ENCODE assay signal across 15 mouse cellular contexts in the genomic region with DNA sequence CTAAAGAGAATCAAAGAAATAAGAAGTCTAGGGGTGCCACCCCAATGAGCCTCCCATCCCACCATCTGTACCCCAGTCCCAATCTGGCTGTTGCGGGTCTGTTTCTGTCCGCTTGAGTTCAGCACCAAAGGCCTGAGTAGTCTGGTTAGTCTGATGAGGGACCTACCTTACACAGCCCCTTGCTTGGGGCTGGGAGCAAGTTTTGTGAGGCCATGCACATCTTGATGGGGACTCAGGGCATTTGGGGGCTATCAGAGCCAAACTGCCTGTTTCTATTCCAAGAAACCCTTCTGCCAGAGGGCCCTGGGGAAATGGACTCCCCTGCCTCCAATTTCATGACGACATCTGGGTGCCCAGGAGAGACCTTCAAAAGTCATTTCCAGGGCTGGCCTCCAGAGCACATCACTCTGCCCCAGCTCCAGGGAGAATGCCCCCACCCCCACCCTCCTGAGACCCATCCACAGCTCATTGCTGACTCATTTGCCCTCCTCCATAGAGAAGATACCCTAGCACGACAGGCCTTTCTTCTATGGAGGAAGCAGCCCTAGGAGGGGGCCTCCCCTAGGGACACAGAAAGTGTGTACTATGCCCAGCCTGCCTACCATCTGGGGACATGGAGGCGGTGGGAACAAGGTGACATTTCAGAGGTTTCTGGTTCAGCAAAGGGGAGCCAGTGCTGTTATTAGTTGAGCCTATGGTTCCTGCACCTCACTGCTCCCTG.
"Had no signal": no experiment of that assay in that cellular context is flagged by ENCODE, and none has a peak within 500 bp of the region (broad histone marks: within the 10 kb centered on the region; RNA-seq: fewer than 3 reads in every experiment).

No protein-coding gene starts in this region.

- H3K9ac ChIP-seq: kidney, embryonic 15.5 days; limb, embryonic 12.5 days; limb, embryonic 15.5 days; liver, embryonic 14.5 days; liver, postnatal 0 days; lung, embryonic 14.5 days; midbrain, embryonic 12.5 days; midbrain, embryonic 15.5 days; neural tube, embryonic 12.5 days; neural tube, embryonic 15.5 days had no signal

- H3K4me2 ChIP-seq: kidney, embryonic 15.5 days; limb, embryonic 12.5 days; limb, embryonic 15.5 days; liver, embryonic 11.5 days; lung, embryonic 14.5 days; midbrain, embryonic 12.5 days; midbrain, embryonic 15.5 days; neural tube, embryonic 12.5 days; neural tube, embryonic 15.5 days had no signal

- ATAC-seq: liver, postnatal 0 days; midbrain, embryonic 15.5 days had no signal

- H3K27me3 ChIP-seq: midbrain, embryonic 15.5 days had no signal

- DNase-seq: liver, postnatal 0 days; right cerebral cortex, postnatal 25 days; spleen, adult 18-20 months; thymus, adult 18-20 months; thymus, postnatal 36 days had no signal

- H3K36me3 ChIP-seq: kidney, embryonic 15.5 days; limb, embryonic 12.5 days; limb, embryonic 15.5 days; midbrain, embryonic 12.5 days; midbrain, embryonic 15.5 days; neural tube, embryonic 12.5 days; neural tube, embryonic 15.5 days had no signal

- H3K27ac ChIP-seq: kidney, embryonic 15.5 days; limb, embryonic 12.5 days; limb, embryonic 15.5 days; liver, embryonic 14.5 days; midbrain, embryonic 12.5 days; midbrain, embryonic 15.5 days; neural tube, embryonic 12.5 days; neural tube, embryonic 15.5 days had no signal

- H3K9me3 ChIP-seq: kidney, embryonic 15.5 days; limb, embryonic 12.5 days; limb, embryonic 15.5 days; midbrain, embryonic 12.5 days; midbrain, embryonic 15.5 days; neural tube, embryonic 12.5 days; neural tube, embryonic 15.5 days had no signal

- H3K4me3 ChIP-seq: kidney, embryonic 15.5 days; limb, embryonic 12.5 days; limb, embryonic 15.5 days; midbrain, embryonic 12.5 days; midbrain, embryonic 15.5 days; neural tube, embryonic 12.5 days; neural tube, embryonic 15.5 days had no signal
